Mouse (Mus musculus) MEL (cell line): ENCODE results near the gene Tet3. TPM values are rescaled to one million over a fixed set of nuclear protein-coding genes. Genes with fewer than 3 reads are reported as not detected.

Source experiments
- DNase-seq: peaks from one replicate; pipeline ENCODE4 v3.0.0; 2011; ENCODE audit warnings: low read depth, low spot score
- H3K27ac ChIP-seq: 2 replicates; pipeline ENCODE4 v1.5.1; 2012; ENCODE audit warnings: low read depth, mild to moderate bottlenecking, control low read depth, low read length, moderate library complexity; ENCODE audit not compliant: control insufficient read depth
- H3K27me3 ChIP-seq, 2 experiments: fragments of 150-350 bp in 1 of 2; sonication (generic) in 1 of 2; 2 replicates each; pipeline ENCODE4 v1.6.1; 2012; ENCODE audit warnings: low read length in 2 of 2, mild to moderate bottlenecking in 2 of 2, improper control_type of control experiment in 1 of 2, moderate library complexity in 1 of 2; ENCODE audit not compliant: insufficient read depth in 2 of 2, control insufficient read depth in 1 of 2
- H3K36me3 ChIP-seq, 2 experiments: 2 replicates each; pipeline ENCODE4 v1.6.1; 2012 to 2014; ENCODE audit warnings: low read length in 2 of 2, improper control_type of control experiment in 1 of 2, inconsistent platforms in 1 of 2, mild to moderate bottlenecking in 1 of 2; ENCODE audit not compliant: insufficient read depth in 2 of 2, control insufficient read depth in 1 of 2
- H3K4me1 ChIP-seq, 2 experiments: fragments of 150-350 bp in 1 of 2; sonication (generic) in 1 of 2; 2 replicates each; pipeline ENCODE4 v1.6.1; 2012; ENCODE audit warnings: low read length in 2 of 2, improper control_type of control experiment in 1 of 2, mild to moderate bottlenecking in 1 of 2; ENCODE audit not compliant: insufficient read depth in 2 of 2, control insufficient read depth in 1 of 2
- H3K4me3 ChIP-seq, 2 experiments: fragments of 150-350 bp in 1 of 2; sonication (generic) in 1 of 2; 2 replicates each; pipeline ENCODE4 v1.5.1; 2012; ENCODE audit warnings: low read depth in 2 of 2, low read length in 2 of 2, mild to moderate bottlenecking in 2 of 2, moderate library complexity in 2 of 2, control low read depth in 1 of 2, improper control_type of control experiment in 1 of 2; ENCODE audit not compliant: control insufficient read depth in 1 of 2, insufficient read depth in 1 of 2
- H3K79me2 ChIP-seq: 2 replicates; pipeline ENCODE4 v1.6.1; 2012; ENCODE audit warnings: mild to moderate bottlenecking, low read length, moderate library complexity; ENCODE audit not compliant: control insufficient read depth, poor library complexity, insufficient read depth
- H3K9ac ChIP-seq: 2 replicates; pipeline ENCODE4 v1.6.1; 2012; ENCODE audit warnings: low read depth, mild to moderate bottlenecking, control low read depth, low read length, moderate library complexity; ENCODE audit not compliant: control insufficient read depth, poor library complexity, severe bottlenecking
- H3K9me3 ChIP-seq: fragments of 150-350 bp; sonication (generic); replicated peaks from 2 replicates; pipeline ENCODE4 v1.6.1; 2012; ENCODE audit warnings: mild to moderate bottlenecking, low read length, improper control_type of control experiment, moderate library complexity; ENCODE audit not compliant: insufficient read depth
- BHLHE40 ChIP-seq: IDR thresholded peaks from 2 replicates; pipeline ENCODE4 v1.6.1; 2012; ENCODE audit warnings: low read depth, mild to moderate bottlenecking, inconsistent platforms, low read length, improper control_type of control experiment, borderline replicate concordance
- CHD1 ChIP-seq: IDR thresholded peaks from 2 replicates; pipeline ENCODE4 v1.6.1; 2012; ENCODE audit warnings: low read depth, mild to moderate bottlenecking, inconsistent platforms, low read length, improper control_type of control experiment
- CTCF ChIP-seq, 3 experiments: IDR thresholded peaks in 2 of 3; conservative IDR thresholded peaks in 1 of 3; 2 replicates each; pipeline ENCODE4 v1.5.1; 2011 to 2012; ENCODE audit warnings: low read length in 3 of 3, low read depth in 2 of 3, mild to moderate bottlenecking in 2 of 3, improper control_type of control experiment in 1 of 3, inconsistent platforms in 1 of 3, mixed read lengths in 1 of 3, moderate library complexity in 1 of 3; ENCODE audit not compliant: control insufficient read depth in 1 of 3, insufficient read depth in 1 of 3, poor library complexity in 1 of 3, severe bottlenecking in 1 of 3
- E2F4 ChIP-seq: IDR thresholded peaks from 2 replicates; pipeline ENCODE4 v1.6.1; 2011; ENCODE audit warnings: low read depth, low read length, improper control_type of control experiment, borderline replicate concordance
- EP300 ChIP-seq, 2 experiments: IDR thresholded peaks; 2 replicates each; pipeline ENCODE4 v1.6.1; 2011; ENCODE audit warnings: improper control_type of control experiment in 2 of 2, low read length in 2 of 2, low read depth in 1 of 2, mild to moderate bottlenecking in 1 of 2
- ETS1 ChIP-seq: IDR thresholded peaks from 2 replicates; pipeline ENCODE4 v1.6.1; 2012; ENCODE audit warnings: low read depth, mild to moderate bottlenecking, inconsistent platforms, low read length, improper control_type of control experiment, moderate library complexity
- GABPA ChIP-seq: IDR thresholded peaks from 2 replicates; pipeline ENCODE4 v1.6.1; 2012; ENCODE audit warnings: low read depth, mild to moderate bottlenecking, inconsistent platforms, low read length, improper control_type of control experiment, moderate library complexity
- GATA1 ChIP-seq: IDR thresholded peaks from 2 replicates; pipeline ENCODE4 v1.6.1; 2011; ENCODE audit warnings: low read depth, low read length, improper control_type of control experiment
- JUND ChIP-seq: IDR thresholded peaks from 2 replicates; pipeline ENCODE4 v1.6.1; 2011; ENCODE audit warnings: low read depth, mild to moderate bottlenecking, improper control_type of control experiment, low read length
- MAFK ChIP-seq: IDR thresholded peaks from 2 replicates; pipeline ENCODE4 v1.6.1; 2011; ENCODE audit warnings: low read depth, mild to moderate bottlenecking, low read length, improper control_type of control experiment, borderline replicate concordance
- MAX ChIP-seq: IDR thresholded peaks from 2 replicates; pipeline ENCODE4 v1.6.1; 2011; ENCODE audit warnings: low read length, improper control_type of control experiment
- MAZ ChIP-seq: IDR thresholded peaks from 2 replicates; pipeline ENCODE4 v1.6.1; 2012; ENCODE audit warnings: low read depth, mild to moderate bottlenecking, inconsistent platforms, low read length, improper control_type of control experiment
- MEF2A ChIP-seq: IDR thresholded peaks from 2 replicates; pipeline ENCODE4 v1.6.1; 2014; ENCODE audit warnings: low read depth, mild to moderate bottlenecking, inconsistent platforms, low read length, improper control_type of control experiment; ENCODE audit not compliant: poor library complexity, insufficient replicate concordance, severe bottlenecking; ENCODE audit errors: extremely low read depth
- MXI1 ChIP-seq: IDR thresholded peaks from 2 replicates; pipeline ENCODE4 v1.6.1; 2011; ENCODE audit warnings: mild to moderate bottlenecking, low read depth, low read length, improper control_type of control experiment
- MYC ChIP-seq: IDR thresholded peaks from 2 replicates; pipeline ENCODE4 v1.6.1; 2011; ENCODE audit warnings: low read depth, mild to moderate bottlenecking, low read length, improper control_type of control experiment, moderate library complexity
- NELFE ChIP-seq: IDR thresholded peaks from 2 replicates; pipeline ENCODE4 v1.6.1; 2011; ENCODE audit warnings: low read depth, low read length, improper control_type of control experiment
- POLR2A ChIP-seq, 2 experiments: IDR thresholded peaks; 2 replicates each; pipeline ENCODE4 v1.6.1; 2011 to 2012; ENCODE audit warnings: low read length in 2 of 2, mild to moderate bottlenecking in 2 of 2, control low read depth in 1 of 2, improper control_type of control experiment in 1 of 2, low read depth in 1 of 2, moderate library complexity in 1 of 2; ENCODE audit not compliant: control insufficient read depth in 1 of 2, insufficient read depth in 1 of 2, poor library complexity in 1 of 2
- POLR2AphosphoS5 ChIP-seq: IDR thresholded peaks from 2 replicates; pipeline ENCODE4 v1.6.1; 2012; ENCODE audit warnings: low read depth, borderline replicate concordance, mild to moderate bottlenecking, inconsistent platforms, low read length, moderate library complexity, mixed read lengths
- RAD21 ChIP-seq: IDR thresholded peaks from 2 replicates; pipeline ENCODE4 v1.6.1; 2011; ENCODE audit warnings: mild to moderate bottlenecking, low read depth, low read length, improper control_type of control experiment
- RCOR1 ChIP-seq: IDR thresholded peaks from 2 replicates; pipeline ENCODE4 v1.6.1; 2012; ENCODE audit warnings: low read depth, mild to moderate bottlenecking, inconsistent platforms, low read length, improper control_type of control experiment
- SIN3A ChIP-seq: IDR thresholded peaks from 2 replicates; pipeline ENCODE4 v1.6.1; 2012; ENCODE audit warnings: low read length, improper control_type of control experiment, inconsistent platforms
- SMC3 ChIP-seq: IDR thresholded peaks from 2 replicates; pipeline ENCODE4 v1.6.1; 2011; ENCODE audit warnings: low read depth, low read length, improper control_type of control experiment
- TAL1 ChIP-seq: IDR thresholded peaks from 2 replicates; pipeline ENCODE4 v1.6.1; 2012; ENCODE audit warnings: mild to moderate bottlenecking, inconsistent platforms, low read length, moderate library complexity, mixed read lengths
- TCF12 ChIP-seq: IDR thresholded peaks from 2 replicates; pipeline ENCODE4 v1.6.1; 2014; ENCODE audit warnings: low read depth, mild to moderate bottlenecking, inconsistent platforms, low read length, improper control_type of control experiment, moderate library complexity
- UBTF ChIP-seq: IDR thresholded peaks from 2 replicates; pipeline ENCODE4 v1.6.1; 2012; ENCODE audit warnings: low read depth, mild to moderate bottlenecking, inconsistent platforms, low read length, improper control_type of control experiment, moderate library complexity, borderline replicate concordance; ENCODE audit not compliant: insufficient read depth
- ZC3H11A ChIP-seq: IDR thresholded peaks from 2 replicates; pipeline ENCODE4 v1.6.1; 2012; ENCODE audit warnings: low read depth, mild to moderate bottlenecking, inconsistent platforms, low read length, improper control_type of control experiment
- ZKSCAN1 ChIP-seq: IDR thresholded peaks from 2 replicates; pipeline ENCODE4 v1.6.1; 2012; ENCODE audit warnings: low read depth, mild to moderate bottlenecking, inconsistent platforms, low read length, improper control_type of control experiment, moderate library complexity
- ZMIZ1 ChIP-seq: IDR thresholded peaks from 2 replicates; pipeline ENCODE4 v1.6.1; 2012; ENCODE audit warnings: low read depth, mild to moderate bottlenecking, inconsistent platforms, low read length, improper control_type of control experiment, moderate library complexity
- ZNF384 ChIP-seq: IDR thresholded peaks from 2 replicates; pipeline ENCODE4 v1.6.1; 2012; ENCODE audit warnings: low read depth, mild to moderate bottlenecking, inconsistent platforms, low read length, improper control_type of control experiment
- polyA plus RNA-seq, 2 experiments: library from polyadenylated mRNA; stranded (reverse) in 1 of 2; unstranded in 1 of 2; fragments of >175 nt in 1 of 2; fragments of >200 nt in 1 of 2; gene quantifications; 2 replicates each; pipeline versions ENCODE4 v1.2.1 to v1.2.4; 2012; ENCODE audit warnings: low replicate concordance in 2 of 2, low read depth in 1 of 2; ENCODE audit not compliant: insufficient read length in 2 of 2, insufficient read depth in 1 of 2, missing spikeins in 1 of 2
- total RNA-seq: library from RNA; depleted of rRNA; stranded (reverse); fragments of 300-350 nt; gene quantifications from 2 replicates; pipeline ENCODE4 v1.2.3, GENCODE M21; 2012

Gene Tet3
- total and polyA plus RNA-seq, 3 experiments = 11.6 to 35.3 (median 22.9) TPM

DNA sequence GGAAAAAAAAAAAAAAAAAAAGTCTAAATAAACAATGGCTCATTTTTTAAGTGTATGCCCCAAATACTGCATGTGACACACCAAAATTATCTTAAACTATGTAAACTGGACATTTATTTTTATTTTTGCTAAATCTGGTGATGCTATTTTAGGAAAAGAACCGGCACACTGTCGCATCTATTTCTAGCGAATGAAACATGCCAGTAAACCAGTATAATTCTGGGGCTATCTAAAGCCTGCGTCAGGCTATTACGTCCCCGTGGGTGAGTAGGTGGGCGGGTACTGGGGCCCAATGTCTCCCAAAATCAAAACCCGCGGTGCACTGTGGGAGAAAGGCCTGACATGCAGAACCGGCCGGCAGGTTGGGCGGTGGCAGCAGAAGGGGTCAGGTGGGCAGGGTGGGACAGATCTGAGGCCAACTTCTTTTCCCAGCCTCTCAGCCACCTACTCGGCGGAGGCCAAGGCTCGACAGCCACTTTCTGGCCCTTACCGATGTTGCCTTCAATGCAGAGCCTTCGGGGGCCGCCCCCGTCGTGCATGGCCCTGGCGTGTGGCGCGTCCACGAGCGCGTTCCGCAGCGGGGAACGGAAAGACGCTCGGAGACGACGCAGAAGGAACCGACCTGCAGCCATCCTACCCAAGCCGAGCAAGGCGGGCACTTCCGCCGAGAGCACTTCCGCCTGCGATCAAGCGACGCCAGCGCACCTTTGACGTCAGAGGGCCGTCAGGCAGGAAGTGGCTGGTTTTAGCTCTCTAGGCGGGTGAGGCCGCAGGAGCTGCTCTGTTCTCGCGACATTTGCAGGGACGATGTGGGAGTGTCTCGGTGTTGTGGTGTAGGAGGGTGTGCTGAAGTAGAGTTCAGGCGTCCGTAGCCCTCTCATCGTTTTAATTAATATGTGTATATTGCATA, 47.6 kb upstream of the Tet3 start, which contains the start of gene Dguok (continued):
- peak; percentile 89 to 96 for TF ChIP-seq POLR2A (IDR thresholded peaks at IDR 0.05; ENCODE audit: control insufficient read depth in 1 of 2, insufficient read depth in 1 of 2, low read depth in 1 of 2, low read length in 2 of 2, poor library complexity in 1 of 2)
- TF ChIP-seq ETS1 = peak; percentile 73
- peak; percentile 85; the same call in 1 of the 2 replicates for TF ChIP-seq CHD1
- TF ChIP-seq POLR2AphosphoS5 = no peak
- TF ChIP-seq ZC3H11A = no peak
- no peak for TF ChIP-seq RAD21
- TF ChIP-seq MXI1 = peak; percentile 74
- TF ChIP-seq ZKSCAN1 = no peak
- TF ChIP-seq MAX = peak; percentile 78
- TF ChIP-seq MEF2A = peak; percentile 68; the same call in 1 of the 2 replicates
- TF ChIP-seq EP300 (IDR thresholded peaks at IDR 0.05; ENCODE audit: low read depth in 1 of 2, low read length in 2 of 2) = peak in 1 of 2 experiments; percentile 15; a peak in 1 of 4 replicates
- peak; percentile 34; the same call in 1 of the 2 replicates for TF ChIP-seq GATA1
- TF ChIP-seq ZMIZ1 = peak; percentile 94
- peak; percentile 65 for TF ChIP-seq MYC
- no peak for TF ChIP-seq E2F4
- TF ChIP-seq MAZ = peak; percentile 29; the same call in 1 of the 2 replicates
- TF ChIP-seq GABPA = peak; percentile 58; the same call in 1 of the 2 replicates
- no peak for TF ChIP-seq MAFK
- TF ChIP-seq TCF12 = peak; percentile 75
- TF ChIP-seq JUND = no peak
- no peak for TF ChIP-seq BHLHE40

DNA sequence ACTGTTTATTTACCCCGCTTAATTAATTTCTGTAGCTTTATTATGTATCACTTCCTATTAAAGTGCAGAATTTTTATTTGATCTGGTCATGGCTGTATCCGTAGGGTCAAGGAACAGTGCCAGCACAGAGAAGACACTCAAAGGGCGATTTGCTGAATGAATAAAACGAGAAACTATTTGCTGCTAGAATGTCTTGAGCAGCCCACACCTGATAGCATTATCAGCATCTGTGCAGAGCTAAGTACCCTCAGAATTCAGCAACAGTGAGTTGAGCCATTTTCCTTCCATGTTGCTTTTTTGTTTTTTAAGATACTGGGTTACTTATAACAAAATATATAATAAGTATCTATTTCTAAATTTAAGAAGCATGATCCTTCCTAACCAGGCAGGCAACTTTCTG, 46.7 kb upstream of the Tet3 start:
- peaks cover 5 to 12% of the 10 kb centered on the region in 2 experiments for H3K4me1 ChIP-seq
- DNase-seq = peak; percentile 55
- H3K27ac ChIP-seq = peak overlapping the region; percentile 87

More for the DNA sequence above, 46.7 kb upstream of the Tet3 start:
- H3K36me3 ChIP-seq = peaks cover 0 to 11% of the 10 kb centered on the region in 2 experiments; a peak in 2 of 4 replicates
- TF ChIP-seq GATA1 (peak; percentile 82), ETS1 (peak; percentile 48; the same call in 1 of the 2 replicates), ZNF384 (no peak), SIN3A (peak; percentile 57), TAL1 (peak; percentile 54), TCF12 (peak; percentile 58; the same call in 1 of the 2 replicates), SMC3 (no peak), NELFE (no peak), CTCF (IDR thresholded peaks at IDR 0.05 in 2 of 3, conservative IDR thresholded peaks at IDR 0.05 in 1 of 3; ENCODE audit: control insufficient read depth in 1 of 3, insufficient read depth in 1 of 3, low read depth in 2 of 3, low read length in 3 of 3, poor library complexity in 1 of 3, severe bottlenecking in 1 of 3) (no peak), EP300 (IDR thresholded peaks at IDR 0.05; ENCODE audit: low read depth in 1 of 2, low read length in 2 of 2) (peak; percentile 55 to 77), UBTF (no peak), POLR2A (IDR thresholded peaks at IDR 0.05; ENCODE audit: control insufficient read depth in 1 of 2, insufficient read depth in 1 of 2, low read depth in 1 of 2, low read length in 2 of 2, poor library complexity in 1 of 2) (no peak), RCOR1 (no peak), MXI1 (peak; percentile 25; the same call in 1 of the 2 replicates)
- H3K4me3 ChIP-seq = peak overlapping the region; percentile 63
- H3K9me3 ChIP-seq = no peaks in the 10 kb centered on the region
- no peaks in the 10 kb centered on the region for H3K27me3 ChIP-seq
- H3K79me2 ChIP-seq = no peaks in the 10 kb centered on the region; the same call in none of the 2 replicates
- peak overlapping the region; percentile 72 for H3K9ac ChIP-seq
